Mouse (Mus musculus) layer of hippocampus, postnatal 25 days (tissue): ENCODE measurements around the gene Emid1. TPM values are rescaled to one million over a fixed set of nuclear protein-coding genes. Genes with fewer than 3 reads are reported as not detected.
A peak's percentile ranks its signal among the peaks of the same experiment; 100 is the strongest.

Experiments used
- DNase-seq, 2 experiments: peaks; one replicate each; pipeline ENCODE4 v3.0.0; 2022; ENCODE audit warnings: mixed read lengths in 2 of 2, low spot score in 1 of 2; ENCODE audit errors: extremely low spot score in 1 of 2
- total RNA-seq, 2 experiments: library from RNA; stranded (reverse); gene quantifications; 2 replicates each; pipeline ENCODE4 v1.2.3; 2021

Gene Emid1
- 10 to 100 TPM in 1 of 2 experiments, 1 to 10 TPM in 1; 8.8 to 10.6 TPM for total RNA-seq

- no peak for DNase-seq
Observed at GRCm38 (mm10) chr11:5151680-5152337, at the start of gene Emid1. TSS of gene Emid1 (minus strand) at chr11:5152257.

GRCm38 (mm10) chr11:5199879-5200278, 47.8 kb upstream of the Emid1 start:
- DNase-seq, result no peak

- DNase-seq, result no peak
Observed at GRCm38 (mm10) chr11:5197068-5197467, 45.0 kb upstream of the Emid1 start.

GRCm38 (mm10) chr11:5196583-5196982, 44.5 kb upstream of the Emid1 start:
- no peak for DNase-seq

- no peak for DNase-seq
Observed at GRCm38 (mm10) chr11:5193576-5193881, 41.5 kb upstream of the Emid1 start.

GRCm38 (mm10) chr11:5192840-5193575, 41.0 kb upstream of the Emid1 start:
- DNase-seq, result no peak

- no peak for DNase-seq
Observed at GRCm38 (mm10) chr11:5192084-5192516, 40.0 kb upstream of the Emid1 start.

- no peak for DNase-seq
Observed at GRCm38 (mm10) chr11:5189239-5189933, 37.3 kb upstream of the Emid1 start.

GRCm38 (mm10) chr11:5188170-5188569, 36.1 kb upstream of the Emid1 start:
- DNase-seq, result no peak

GRCm38 (mm10) chr11:5184832-5185231, 32.8 kb upstream of the Emid1 start:
- no peak for DNase-seq

- DNase-seq, result no peak
Observed at GRCm38 (mm10) chr11:5184250-5184649, 32.2 kb upstream of the Emid1 start.

GRCm38 (mm10) chr11:5182870-5183269, 30.8 kb upstream of the Emid1 start:
- DNase-seq, result no peak

- peak; percentile 78 to 94 for DNase-seq
Observed at GRCm38 (mm10) chr11:5181850-5182404, 29.9 kb upstream of the Emid1 start.

- no peak for DNase-seq
Observed at GRCm38 (mm10) chr11:5179391-5179790, 27.3 kb upstream of the Emid1 start.

GRCm38 (mm10) chr11:5177171-5177570, 25.1 kb upstream of the Emid1 start:
- DNase-seq, result no peak

- DNase-seq, result no peak
Observed at GRCm38 (mm10) chr11:5176685-5177084, 24.6 kb upstream of the Emid1 start.

GRCm38 (mm10) chr11:5175866-5176265, 23.8 kb upstream of the Emid1 start:
- DNase-seq, result no peak

- DNase-seq, result no peak
Observed at GRCm38 (mm10) chr11:5175141-5175540, 23.1 kb upstream of the Emid1 start.

GRCm38 (mm10) chr11:5172861-5173260, 20.8 kb upstream of the Emid1 start:
- DNase-seq, result no peak

GRCm38 (mm10) chr11:5167311-5167710, 15.3 kb upstream of the Emid1 start:
- DNase-seq, result no peak

- DNase-seq, result peak; percentile 45 to 66
Observed at GRCm38 (mm10) chr11:5165471-5165916, 13.4 kb upstream of the Emid1 start.
